Mouse (Mus musculus): ENCODE measurements around the gene Gde1. TPM values are rescaled to one million over a fixed set of nuclear protein-coding genes. Genes with fewer than 3 reads are reported as not detected.

Gde1 gene
- polyA plus RNA-seq, 1 experiment from 2014 or later, result 81.1 TPM

- H3K4me2 ChIP-seq (ENCODE audit: low read depth, low read length), result no peak overlapping the region
- no peaks in the 10 kb centered on the region for H3K27me3 ChIP-seq (ENCODE audit: control insufficient read depth, insufficient read depth, low read length)
- no peaks in the 10 kb centered on the region for H3K4me1 ChIP-seq (ENCODE audit: control insufficient read depth, insufficient read depth, low read length)
- no peak overlapping the region for H3K27ac ChIP-seq (replicated peaks; ENCODE audit: low read depth, low read length)
- DNase-seq (ENCODE audit: low spot score), result no peak
- H3K9ac ChIP-seq (replicated peaks; ENCODE audit: low read length), result no peak overlapping the region
- no peaks in the 10 kb centered on the region for H3K36me3 ChIP-seq (replicated peaks; ENCODE audit: control insufficient read depth, insufficient read depth, low read depth, low read length)
- 89% methylated on average over 1 of the region's 1 CpGs for WGBS
- no peak for ATAC-seq (replicated peaks; ENCODE audit: insufficient number of reproducible peaks, low FRiP score, low TSS enrichment, low read depth)
- H3K4me3 ChIP-seq (ENCODE audit: low read depth, low read length), result no peak overlapping the region
- H3K9me3 ChIP-seq (replicated peaks; ENCODE audit: control insufficient read depth, low read length), result no peaks in the 10 kb centered on the region
These were observed 59.3 kb downstream of the Gde1 start for GRCm38 (mm10) chr7:118646237-118646636.

Other genes starting within 250 kb of the Gde1 start
- gene Itpripl2, start 213.8 kb downstream of the Gde1 start, polyA plus RNA-seq (2014; fragmentation: Nextera tagmentation; extraction: Ambion mirVana), result 1.3 and 1.8 TPM in 2 replicates
- gene Coq7, start 172.4 kb downstream of the Gde1 start, polyA plus RNA-seq (2014; fragmentation: Nextera tagmentation; extraction: Ambion mirVana), result 107 and 110 TPM in 2 replicates
- 5.9 and 7.3 TPM in 2 replicates for gene Tmc7, start 121.0 kb downstream of the Gde1 start, polyA plus RNA-seq (2014; fragmentation: Nextera tagmentation; extraction: Ambion mirVana)
- 0.15 TPM in 1 of 2 replicates, not detected in the other for gene Tmc5, start 108.5 kb downstream of the Gde1 start, polyA plus RNA-seq (2014; fragmentation: Nextera tagmentation; extraction: Ambion mirVana)
- gene Ccp110, start 6.8 kb upstream of the Gde1 start, polyA plus RNA-seq (2014; fragmentation: Nextera tagmentation; extraction: Ambion mirVana), result 19.0 and 21.4 TPM in 2 replicates
- 76.3 and 79.5 TPM in 2 replicates for gene Vps35l, start 34.4 kb upstream of the Gde1 start, polyA plus RNA-seq (2014; fragmentation: Nextera tagmentation; extraction: Ambion mirVana)
- gene Iqck, start 150.0 kb upstream of the Gde1 start, polyA plus RNA-seq (2014; fragmentation: Nextera tagmentation; extraction: Ambion mirVana), result 2.6 and 2.9 TPM in 2 replicates
- gene Knop1, start 150.5 kb upstream of the Gde1 start, polyA plus RNA-seq (2014; fragmentation: Nextera tagmentation; extraction: Ambion mirVana), result 119 and 122 TPM in 2 replicates

Measured in embryonic facial prominence, embryonic 11.5 days (tissue).